Mouse (Mus musculus) CH12F3 (cell line): ENCODE data around the gene Nde1.
"Not testable (repeated sequence)": the region's sequence is repeated elsewhere in the genome, so short reads cannot be mapped to it uniquely, and the experiment has no call there.

Experiments
- in situ Hi-C: fragments of 300-500 bp; cut with MboI; formaldehyde crosslinking; loops from 2 replicates; pipeline ENCODE4 v1.14.3; 2020; ENCODE audit warnings: low sequenced_read_pairs

Gene Nde1

DNA sequence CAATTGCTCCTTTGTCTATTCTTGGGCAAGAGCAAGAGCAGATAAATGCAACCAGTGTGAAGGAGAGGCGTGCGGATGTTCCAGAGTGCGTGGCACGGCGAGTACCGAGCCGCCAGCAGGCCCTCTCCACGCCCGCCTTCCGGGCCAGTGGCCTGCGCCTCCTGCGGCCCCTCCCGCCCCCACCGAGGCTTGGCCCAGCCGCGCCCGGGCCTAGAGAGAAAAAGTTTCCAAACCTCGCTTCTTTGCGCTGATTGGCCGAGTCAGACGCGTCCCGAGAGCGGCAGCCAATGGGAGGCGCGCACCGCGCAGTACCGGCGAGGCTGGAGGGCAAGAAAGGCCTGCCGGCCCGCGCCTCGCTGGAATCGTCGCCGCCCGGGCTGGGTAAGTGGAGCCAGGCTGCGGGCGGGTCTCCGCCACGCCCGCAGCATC, at the start of gene Nde1, which contains the start of gene Marf1:
TSS of gene Nde1 (plus strand) at position 288 of the 429 bp plus-strand sequence.
TSS of gene Marf1 (minus strand) at position 364 of the 429 bp plus-strand sequence.
- in situ Hi-C loops: no loop called here

DNA sequence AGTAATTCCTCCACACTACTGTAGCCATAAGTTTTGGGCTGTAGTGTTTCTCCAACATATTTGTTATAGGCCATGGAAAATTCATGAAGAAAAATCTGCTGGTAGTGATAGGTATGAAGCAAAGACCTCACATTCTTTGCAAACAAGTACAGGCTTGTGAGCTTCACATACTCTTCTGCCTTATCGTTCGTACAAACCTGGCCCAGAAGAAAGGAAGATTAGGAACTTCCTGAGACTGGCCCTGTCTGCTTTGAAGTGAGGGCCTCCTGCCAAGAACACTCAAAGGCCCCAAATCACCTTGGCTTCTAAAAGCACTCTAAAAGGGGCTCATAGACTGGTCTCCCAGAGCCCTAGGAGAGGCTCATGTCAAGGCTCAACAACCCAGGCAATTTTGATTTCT, 45.8 kb upstream of the Nde1 start:
- in situ Hi-C loops: no loop called here

DNA sequence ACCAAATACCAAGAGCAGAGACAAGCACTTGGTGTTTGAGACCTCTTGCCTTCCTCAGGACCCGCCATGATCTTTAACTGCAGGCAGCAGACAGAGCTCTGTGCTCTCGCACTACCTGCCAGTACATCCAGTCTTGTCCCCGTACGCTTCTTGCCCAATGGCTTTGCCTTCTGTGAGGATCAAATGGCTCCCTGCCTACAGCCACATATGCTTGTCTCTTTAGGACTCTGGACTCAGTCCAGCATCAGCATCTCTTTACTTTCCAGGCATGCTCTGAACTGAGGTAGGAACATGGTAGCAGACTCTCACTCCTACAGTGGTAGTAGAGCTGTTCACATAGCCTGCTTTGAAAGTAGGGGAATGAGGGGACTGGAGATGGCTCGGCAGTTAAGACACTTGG, 42.1 kb upstream of the Nde1 start:
- in situ Hi-C loops: no loop called here

DNA sequence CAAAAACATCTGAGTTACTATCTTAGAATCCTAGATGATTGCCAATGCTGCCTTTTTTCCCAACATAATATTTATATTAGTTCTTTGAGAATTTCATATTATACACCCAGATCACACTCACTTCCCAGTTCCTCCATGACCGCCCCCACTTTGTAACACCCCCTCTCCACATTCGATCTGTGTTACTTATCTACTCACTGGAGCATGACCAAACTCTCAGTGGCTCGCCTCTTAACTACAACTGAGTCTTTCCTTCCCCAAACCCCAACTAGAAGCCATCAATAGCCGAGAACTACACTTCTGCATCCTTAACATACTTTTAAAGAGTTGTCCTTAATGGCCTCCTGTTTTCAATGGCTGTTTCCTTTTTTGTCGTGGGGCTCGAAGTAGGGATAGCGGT, 41.5 kb upstream of the Nde1 start:
- in situ Hi-C loops: no loop called here

DNA sequence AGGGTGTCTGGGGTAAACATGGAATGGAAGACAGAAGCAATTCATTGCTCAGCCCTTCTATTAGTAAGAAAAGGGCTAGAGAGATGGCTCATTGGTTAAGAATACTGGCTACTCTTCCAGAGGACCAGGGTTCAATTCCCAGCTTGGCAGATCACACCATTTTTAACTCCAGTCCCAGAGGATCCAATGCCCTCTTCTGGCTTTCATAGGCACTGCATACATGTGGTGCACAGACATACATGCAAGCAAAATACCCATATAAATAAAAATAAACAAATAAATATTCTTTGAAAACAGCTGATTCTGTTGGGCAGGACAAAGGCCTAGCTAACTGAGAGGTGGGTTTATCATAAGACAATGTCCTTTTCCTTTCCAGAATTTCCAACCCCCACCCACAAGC, 40.5 kb upstream of the Nde1 start:
- in situ Hi-C loops: no loop called here

DNA sequence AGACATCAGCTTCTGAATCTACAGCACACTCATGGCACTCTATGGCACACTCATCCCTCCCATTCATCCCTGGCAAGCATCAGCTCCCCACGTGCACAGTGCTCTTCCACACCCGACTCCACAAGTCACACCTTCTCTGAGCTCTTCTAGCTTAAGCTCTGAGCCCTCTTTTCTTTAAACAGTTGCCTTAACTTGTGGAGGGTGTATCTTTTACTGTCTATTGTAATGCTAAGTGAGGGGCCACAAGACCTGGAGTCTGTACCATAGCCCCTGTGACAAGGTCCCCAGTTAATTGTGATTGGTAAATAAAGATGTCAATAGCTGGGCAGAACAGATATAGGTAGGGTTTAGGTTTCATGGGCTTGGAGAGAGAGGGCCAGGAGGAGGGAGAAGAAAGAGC, 39.2 kb upstream of the Nde1 start:
- in situ Hi-C loops: no loop called here

DNA sequence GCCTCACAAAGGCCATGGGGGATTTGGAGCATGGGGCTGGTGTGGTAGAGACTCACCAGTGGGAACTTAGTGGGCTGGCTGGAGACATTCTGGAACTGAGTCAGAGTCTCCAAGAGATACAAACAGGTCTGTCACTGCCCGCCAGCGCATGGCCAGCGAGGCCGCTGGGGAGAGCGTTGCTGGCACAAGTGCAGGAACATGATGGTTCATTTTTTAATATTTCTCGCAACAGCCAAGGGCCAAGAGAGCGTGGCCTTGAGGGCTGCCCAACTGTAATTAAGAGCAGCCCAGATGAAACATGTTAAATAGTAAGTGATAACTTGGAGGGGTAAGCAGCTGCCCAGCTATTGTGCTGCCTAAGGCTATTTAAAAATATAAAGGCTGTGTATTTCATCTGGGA, 38.4 kb upstream of the Nde1 start:
- in situ Hi-C loops: no loop called here

DNA sequence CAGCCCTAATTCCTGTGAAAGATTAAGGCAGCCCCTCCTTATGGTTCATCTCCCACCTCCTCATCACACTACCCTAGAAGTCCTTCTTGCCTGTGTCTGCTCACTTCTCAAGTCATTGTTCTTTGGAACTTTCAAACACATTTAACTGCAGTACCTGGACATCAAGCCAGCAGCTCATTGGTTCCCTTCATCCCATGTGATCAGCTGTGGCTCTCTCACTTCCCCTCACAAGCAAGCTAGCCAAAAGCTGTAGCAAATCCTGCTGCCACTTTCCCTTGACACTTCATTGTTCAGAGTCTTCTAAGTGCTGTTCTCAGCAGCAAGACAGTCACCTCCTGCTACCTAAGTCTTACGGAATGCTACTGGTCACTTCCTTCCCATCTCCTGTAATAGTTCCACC, 37.8 kb upstream of the Nde1 start:
- in situ Hi-C loops: no loop called here

DNA sequence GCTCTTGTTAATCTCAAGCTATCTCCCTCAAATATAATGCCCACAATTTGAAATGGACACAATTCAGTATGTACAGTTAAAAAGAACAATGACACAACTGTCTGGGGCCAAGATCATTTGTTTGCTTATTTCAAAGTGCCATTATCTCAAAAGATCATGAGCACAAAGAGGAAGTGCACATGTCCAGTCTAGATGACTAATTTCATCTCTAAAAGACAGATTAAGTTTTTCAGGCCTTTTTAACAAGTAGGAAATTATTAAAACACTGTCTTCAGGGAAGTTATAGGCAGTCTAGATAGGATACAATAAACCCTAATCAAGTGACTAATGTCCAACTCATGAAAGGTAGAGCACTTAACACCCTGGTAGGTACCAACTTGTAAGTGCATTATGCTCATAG, 34.1 kb upstream of the Nde1 start:
- in situ Hi-C loops: no loop called here

DNA sequence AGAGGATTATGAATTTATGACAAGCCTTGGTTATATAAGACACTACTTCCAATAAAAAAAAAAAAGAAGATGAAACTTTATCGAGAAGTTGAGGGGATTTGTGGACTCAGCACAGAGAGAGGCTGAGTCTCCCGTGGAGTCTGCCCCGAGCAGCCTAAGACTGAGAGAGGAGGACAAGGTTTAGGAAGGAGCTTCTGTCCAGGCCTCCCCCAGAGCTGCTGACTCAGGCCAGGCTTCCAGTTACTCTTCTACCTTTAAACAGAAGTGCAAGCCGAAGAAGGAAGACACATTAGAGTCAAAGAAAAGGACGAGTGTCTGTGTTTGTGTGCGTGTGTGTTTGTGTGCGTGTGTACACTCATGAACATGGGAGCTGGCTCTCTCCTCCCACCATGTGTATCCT, 32.3 kb upstream of the Nde1 start:
- in situ Hi-C loops: no loop called here

DNA sequence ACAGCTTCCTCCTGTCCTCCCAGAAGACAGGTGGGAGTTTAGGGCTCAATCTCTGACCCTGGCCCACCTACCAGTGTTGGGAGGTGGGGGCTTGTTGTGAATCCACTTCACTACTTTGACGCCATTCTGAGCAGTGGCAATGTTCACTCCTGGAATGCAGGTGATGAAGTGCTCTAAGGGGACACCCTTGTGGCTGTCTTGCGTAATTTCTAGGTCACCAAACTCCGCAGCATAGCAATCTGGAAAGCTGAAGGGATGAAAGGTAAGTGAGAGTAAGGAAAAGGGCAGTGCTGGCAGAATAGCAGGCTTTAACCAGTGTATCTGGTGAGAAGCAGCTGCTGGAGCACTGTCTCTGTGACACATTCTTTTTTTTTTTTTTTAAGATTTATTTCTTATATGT, 31.7 kb upstream of the Nde1 start:
- in situ Hi-C loops: no loop called here

DNA sequence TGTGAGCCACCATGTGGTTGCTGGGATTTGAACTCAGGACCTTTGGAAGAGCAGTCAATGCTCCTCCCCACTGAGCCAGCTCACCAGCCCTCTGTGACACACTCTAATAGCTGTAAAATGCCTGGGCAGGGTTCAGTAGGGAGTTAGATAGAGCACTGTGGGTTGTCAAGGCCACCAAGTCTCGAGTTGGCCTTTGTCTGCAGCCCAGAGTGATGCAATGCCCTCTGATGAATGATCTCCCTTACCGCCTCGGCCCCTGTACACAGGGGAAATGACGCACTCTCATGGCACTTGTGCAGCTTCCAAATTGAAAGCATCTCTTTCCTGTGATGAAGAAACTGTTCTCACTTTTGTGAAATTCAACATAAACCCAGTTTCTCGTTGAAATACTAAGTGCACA, 31.2 kb upstream of the Nde1 start:
- in situ Hi-C loops: no loop called here

DNA sequence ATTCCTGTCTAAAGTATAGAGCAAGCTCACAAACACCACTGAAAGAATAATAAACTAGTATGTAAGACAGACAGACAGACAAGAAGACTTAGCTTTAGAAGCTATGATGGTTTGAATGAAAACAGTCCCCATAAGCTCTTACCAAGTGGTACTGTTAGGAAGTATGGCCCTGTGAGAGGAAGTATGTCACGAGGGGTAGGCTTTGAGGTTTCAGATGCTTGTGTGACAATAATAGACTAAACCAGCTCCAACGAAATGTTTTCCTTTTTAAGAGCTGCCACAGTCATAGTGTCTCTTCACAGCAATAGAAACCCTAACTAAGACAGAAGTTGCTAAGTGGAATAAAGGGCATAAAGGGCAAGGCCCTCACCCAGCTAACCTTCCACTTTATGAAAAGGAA, 28.1 kb upstream of the Nde1 start:
- in situ Hi-C loops: no loop called here

DNA sequence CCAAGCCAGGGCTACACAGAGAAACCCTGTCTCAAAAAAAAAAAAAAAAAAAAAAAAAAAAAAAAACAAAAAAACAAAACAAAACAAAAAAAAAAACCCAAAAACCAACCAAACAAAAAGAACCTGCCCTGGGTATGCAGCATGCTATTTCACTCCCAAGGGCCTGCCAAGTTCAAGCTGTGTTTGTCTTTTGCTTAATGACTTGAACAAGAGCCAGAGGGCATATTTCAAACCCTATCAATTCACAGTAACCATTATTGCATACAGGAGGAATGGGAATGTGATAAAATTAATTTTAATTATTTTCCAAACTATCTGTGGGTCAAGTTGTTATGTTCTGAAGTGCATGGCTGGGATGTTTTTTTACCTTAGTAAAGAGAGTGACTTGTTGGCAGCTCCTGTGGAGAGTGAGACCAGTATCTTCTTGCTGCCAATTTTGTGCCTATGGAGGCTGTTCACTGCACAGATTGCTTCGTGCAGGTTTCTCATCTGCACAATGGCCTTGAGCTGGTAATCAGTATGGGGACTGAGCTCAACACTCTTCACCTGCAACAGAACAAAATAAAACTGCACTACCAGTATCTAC, 25.0 kb upstream of the Nde1 start:
- in situ Hi-C loops: no loop called here

DNA sequence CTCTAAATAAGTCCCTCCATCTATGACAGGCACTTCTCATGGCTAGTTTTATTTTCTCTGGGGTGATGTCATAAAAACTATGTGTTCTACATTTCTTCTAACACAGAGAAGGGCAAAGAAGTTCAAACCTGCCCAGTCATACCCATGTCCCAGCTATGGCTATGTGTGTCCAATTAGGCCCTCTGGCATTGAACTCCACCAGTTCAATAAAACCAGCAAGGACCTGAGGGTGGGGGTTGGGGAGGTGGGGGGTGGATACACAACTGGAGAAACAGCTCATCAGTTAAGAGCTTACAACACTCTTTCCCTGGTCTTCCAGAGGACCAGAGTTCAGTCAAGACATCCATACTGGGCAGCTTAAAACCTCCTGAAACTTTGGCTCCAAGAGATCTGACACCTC, 24.0 kb upstream of the Nde1 start:
- in situ Hi-C loops: no loop called here

DNA sequence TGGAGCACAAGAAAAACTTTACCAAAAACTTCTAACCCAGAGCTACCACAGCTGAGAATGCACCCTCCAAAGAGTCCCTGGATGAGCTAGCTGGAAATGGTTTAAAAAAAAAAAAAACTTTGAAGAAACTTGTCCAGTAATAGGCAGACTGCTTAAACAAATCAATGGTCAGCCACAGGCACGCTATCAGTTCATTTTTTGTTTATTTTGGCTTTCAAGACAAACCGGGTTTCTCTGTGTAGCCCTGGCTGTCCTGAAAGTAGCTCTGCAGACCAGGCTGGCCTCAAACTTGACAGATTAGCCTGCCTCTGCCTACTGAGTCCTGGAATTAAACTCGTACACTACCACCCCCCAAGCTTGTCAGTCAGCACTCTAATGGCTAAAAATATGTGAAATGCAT, 19.8 kb upstream of the Nde1 start:
- in situ Hi-C loops: no loop called here

DNA sequence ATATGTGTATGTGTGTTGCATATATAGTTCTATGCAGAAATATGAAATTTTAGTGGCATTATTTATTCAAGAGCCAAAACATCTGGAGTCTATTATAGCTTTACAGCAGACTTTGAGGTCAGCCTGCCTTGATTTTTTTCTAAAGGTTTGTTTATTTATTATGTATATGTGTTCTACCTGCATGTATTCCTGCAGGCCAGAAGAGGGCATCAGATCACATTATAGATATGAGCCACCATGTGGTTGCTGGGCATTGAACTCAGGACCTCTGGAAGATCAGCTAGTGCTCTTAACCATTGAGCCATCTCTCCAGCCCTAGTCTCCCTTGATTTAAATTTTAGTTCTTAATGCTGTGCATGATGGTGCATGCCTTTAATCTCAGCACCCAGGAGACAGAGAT, 15.4 kb upstream of the Nde1 start:
- in situ Hi-C loops: no loop called here

DNA sequence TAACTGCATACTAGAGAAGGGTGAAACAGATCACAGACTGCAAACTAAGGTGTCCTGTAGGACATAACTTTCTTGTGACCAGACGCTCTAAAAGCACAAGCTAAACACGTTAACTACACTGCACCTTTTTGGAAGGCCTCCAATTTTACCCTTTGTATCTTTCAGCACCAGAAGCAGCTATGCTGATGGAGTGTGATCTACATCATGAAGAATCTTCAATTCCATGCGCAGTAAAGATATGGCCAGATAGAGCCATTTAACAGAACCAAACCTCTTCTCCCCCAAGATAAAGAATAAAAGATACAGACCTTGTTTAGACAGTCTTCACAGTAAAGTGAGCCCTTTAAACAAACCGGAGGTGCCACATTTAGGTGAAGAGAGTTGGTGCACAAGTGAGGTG, 11.4 kb upstream of the Nde1 start:
- in situ Hi-C loops: no loop called here

DNA sequence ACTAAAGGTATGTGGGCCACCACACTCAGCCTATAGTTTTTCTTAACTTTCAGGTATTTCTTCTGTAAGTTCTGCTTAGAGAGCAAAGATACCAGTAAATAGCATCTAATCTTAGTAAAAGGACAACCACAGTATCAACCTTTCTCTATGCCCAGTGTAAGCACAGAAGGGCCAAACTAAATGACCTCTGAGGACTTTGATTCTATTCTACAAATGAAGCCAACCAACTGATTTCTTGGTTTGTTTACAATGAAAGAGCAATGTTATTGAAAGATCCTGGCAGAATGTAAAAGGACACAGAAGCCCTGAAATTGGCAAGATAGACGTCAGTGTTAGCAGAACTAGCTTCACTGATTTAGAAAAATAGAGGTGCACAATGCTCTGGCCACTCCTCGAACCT, 7.4 kb upstream of the Nde1 start:
- in situ Hi-C loops: not testable (repeated sequence)

DNA sequence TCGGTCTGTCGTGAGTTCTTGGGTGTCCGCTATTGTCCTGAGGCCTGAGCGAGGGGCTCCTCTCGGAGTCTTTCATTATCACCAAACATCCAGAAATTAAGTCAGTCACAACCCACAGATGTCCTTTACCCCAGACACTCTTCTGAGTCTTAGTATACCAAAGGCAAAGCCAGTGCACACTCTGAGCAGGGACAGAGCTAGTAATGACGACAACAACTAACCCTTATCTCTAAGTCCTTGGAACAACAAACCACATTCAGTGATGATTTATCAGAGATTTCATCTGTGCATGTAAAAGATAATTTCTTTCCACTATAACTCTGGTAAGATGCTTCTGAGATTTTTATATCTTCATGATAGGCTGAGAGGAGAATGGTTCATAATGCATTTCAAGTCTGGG, 6.8 kb upstream of the Nde1 start:
- in situ Hi-C loops: no loop called here

DNA sequence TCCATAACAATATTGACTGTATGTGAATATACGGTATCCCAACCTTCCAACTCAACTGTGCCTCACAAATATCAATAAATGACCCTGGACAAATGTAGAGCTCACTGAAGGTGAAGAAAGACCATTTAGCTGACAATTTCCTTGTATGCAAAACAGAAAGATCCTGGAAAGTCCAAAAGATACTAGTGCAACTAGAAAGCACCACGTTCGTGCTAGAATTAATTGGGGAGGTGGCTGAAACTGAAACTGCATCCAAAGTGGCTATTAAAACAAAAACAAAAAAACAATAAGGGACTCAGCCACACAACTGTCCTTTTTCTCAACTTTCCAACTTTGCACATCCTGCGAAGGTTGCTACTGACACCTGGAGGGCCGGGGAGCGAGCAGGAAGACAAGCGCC, 4.5 kb upstream of the Nde1 start:
- in situ Hi-C loops: no loop called here

DNA sequence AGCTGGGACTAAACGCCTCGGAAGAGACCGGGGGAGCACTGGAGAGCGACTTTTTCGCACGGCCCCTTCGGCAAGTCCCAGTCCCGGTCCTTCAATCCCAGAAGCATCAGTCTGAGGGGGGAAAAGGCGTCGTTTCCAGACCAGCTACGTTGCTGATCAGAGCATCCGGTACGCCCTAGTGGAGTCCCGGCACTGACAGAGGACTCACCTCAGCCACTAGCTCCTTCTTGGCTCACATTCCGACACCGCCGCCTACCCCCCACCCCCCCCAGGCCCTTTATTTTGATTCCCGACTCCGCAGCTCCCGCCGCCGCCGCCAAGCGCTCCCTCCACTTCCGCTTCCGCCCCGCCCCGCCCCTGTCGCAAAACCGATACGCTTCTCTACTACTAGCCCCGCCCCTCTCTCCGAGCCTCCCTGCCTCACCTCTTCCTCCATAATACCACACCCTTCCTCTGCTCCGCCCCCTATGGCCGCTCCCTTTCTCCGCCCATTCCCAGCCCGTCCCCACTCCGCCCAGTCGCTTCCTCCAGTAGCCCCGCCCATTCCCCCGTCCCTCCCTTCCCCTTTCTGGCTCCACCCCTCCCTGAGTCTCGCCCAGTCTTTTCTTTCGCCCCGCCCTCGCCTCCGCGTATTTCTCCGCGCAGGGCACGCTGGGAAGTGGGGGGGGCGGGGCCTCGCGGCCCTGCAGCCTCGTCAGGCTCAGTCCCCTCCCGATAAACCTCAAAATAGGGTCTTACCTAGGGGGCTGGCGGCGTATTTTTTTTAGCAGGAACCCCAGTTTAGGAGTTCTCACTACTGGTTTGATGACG, 3.9 kb upstream of the Nde1 start:
- in situ Hi-C loops: no loop called here

DNA sequence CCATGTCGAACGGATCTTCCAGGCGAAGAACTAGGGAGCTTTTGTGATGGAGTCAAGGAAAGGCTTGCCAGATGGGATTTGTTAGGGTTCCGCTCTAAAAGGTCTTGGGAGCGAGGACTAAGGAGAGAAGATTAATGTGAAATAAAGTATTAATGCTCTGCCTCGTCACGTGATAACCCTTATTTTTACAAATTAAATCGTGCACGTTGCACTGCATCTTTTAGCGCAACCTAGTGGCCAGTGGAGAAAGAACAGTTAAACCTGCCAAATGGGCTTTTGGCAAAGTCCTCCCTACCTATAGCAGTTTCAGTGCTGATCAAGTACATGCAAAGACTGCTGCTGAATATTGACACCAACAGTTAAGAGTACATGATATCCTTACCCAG, 3.3 kb upstream of the Nde1 start:
- in situ Hi-C loops: no loop called here
